Mouse (Mus musculus): ENCODE measurements at regions not wholly inside any gene's neighbourhood (a gene's known extent, or its start where the extent isn't known, plus 50 kb on each side); places are given as distances from the start of the nearest gene placed in this dataset.

GRCm38 (mm10) chr1:133487171-133487901 is 63.2 kb upstream of the Sox13 start:
- no peak overlapping the region for H3K9ac ChIP-seq (ENCODE audit: control insufficient read depth, low read depth, low read length, poor library complexity, severe bottlenecking)
- DNase-seq (ENCODE audit: low read depth, low spot score), result no peak
- no peaks in the 10 kb centered on the region for H3K36me3 ChIP-seq (ENCODE audit: control insufficient read depth in 1 of 2, insufficient read depth in 2 of 2, low read length in 2 of 2)
- H3K79me2 ChIP-seq (ENCODE audit: control insufficient read depth, insufficient read depth, low read length, poor library complexity), result no peaks in the 10 kb centered on the region
- H3K9me3 ChIP-seq (replicated peaks; ENCODE audit: insufficient read depth, low read length), result no peaks in the 10 kb centered on the region
- H3K4me3 ChIP-seq (ENCODE audit: control insufficient read depth in 1 of 2, insufficient read depth in 1 of 2, low read depth in 2 of 2, low read length in 2 of 2), result no peak overlapping the region
- TF ChIP-seq CTCF (IDR thresholded peaks at IDR 0.05 in 2 of 3, conservative IDR thresholded peaks at IDR 0.05 in 1 of 3; ENCODE audit: control insufficient read depth in 1 of 3, insufficient read depth in 1 of 3, low read depth in 2 of 3, low read length in 3 of 3, poor library complexity in 1 of 3, severe bottlenecking in 1 of 3) (no peak), NELFE (IDR thresholded peaks at IDR 0.05; ENCODE audit: low read depth, low read length) (no peak), SIN3A (IDR thresholded peaks at IDR 0.05; ENCODE audit: low read length) (no peak), RAD21 (IDR thresholded peaks at IDR 0.05; ENCODE audit: low read depth, low read length) (no peak), ZNF384 (IDR thresholded peaks at IDR 0.05; ENCODE audit: low read depth, low read length) (no peak), TAL1 (IDR thresholded peaks at IDR 0.05; ENCODE audit: low read length) (no peak), RCOR1 (IDR thresholded peaks at IDR 0.05; ENCODE audit: low read depth, low read length) (no peak), TBP (IDR thresholded peaks at IDR 0.05; ENCODE audit: low read depth, low read length) (no peak), ZC3H11A (IDR thresholded peaks at IDR 0.05; ENCODE audit: low read depth, low read length) (no peak), ZKSCAN1 (IDR thresholded peaks at IDR 0.05; ENCODE audit: low read depth, low read length) (no peak), SMC3 (IDR thresholded peaks at IDR 0.05; ENCODE audit: low read depth, low read length) (no peak), POLR2AphosphoS2 (IDR thresholded peaks at IDR 0.05; ENCODE audit: low read length) (no peak), POLR2A (IDR thresholded peaks at IDR 0.05; ENCODE audit: control insufficient read depth in 1 of 2, insufficient read depth in 1 of 2, low read depth in 1 of 2, low read length in 2 of 2, poor library complexity in 1 of 2) (no peak)
- no peak overlapping the region for H3K27ac ChIP-seq (ENCODE audit: control insufficient read depth, low read depth, low read length)
- H3K4me1 ChIP-seq (ENCODE audit: control insufficient read depth in 1 of 2, insufficient read depth in 2 of 2, low read length in 2 of 2), result no peaks in the 10 kb centered on the region
- peaks cover 1 to 5% of the 10 kb centered on the region in 2 experiments; a peak in 3 of 4 replicates for H3K27me3 ChIP-seq (ENCODE audit: control insufficient read depth in 1 of 2, insufficient read depth in 2 of 2, low read length in 2 of 2)

GRCm38 (mm10) chr1:133486370-133486769 is 62.2 kb upstream of the Sox13 start:
- H3K9me3 ChIP-seq (replicated peaks; ENCODE audit: insufficient read depth, low read length), result no peaks in the 10 kb centered on the region
- no peaks in the 10 kb centered on the region for H3K79me2 ChIP-seq (ENCODE audit: control insufficient read depth, insufficient read depth, low read length, poor library complexity)
- no peaks in the 10 kb centered on the region for H3K4me1 ChIP-seq (ENCODE audit: control insufficient read depth in 1 of 2, insufficient read depth in 2 of 2, low read length in 2 of 2)

More at GRCm38 (mm10) chr1:133486370-133486769, 62.2 kb upstream of the Sox13 start:
- Histone ChIP-seq H3K36me3 (ENCODE audit: control insufficient read depth in 1 of 2, insufficient read depth in 2 of 2, low read length in 2 of 2) (no peaks in the 10 kb centered on the region), H3K9ac (ENCODE audit: control insufficient read depth, low read depth, low read length, poor library complexity, severe bottlenecking) (no peak overlapping the region), H3K27ac (ENCODE audit: control insufficient read depth, low read depth, low read length) (no peak overlapping the region), H3K27me3 (ENCODE audit: control insufficient read depth in 1 of 2, insufficient read depth in 2 of 2, low read length in 2 of 2) (peaks cover 1 to 5% of the 10 kb centered on the region in 2 experiments; a peak in 3 of 4 replicates), H3K4me3 (ENCODE audit: control insufficient read depth in 1 of 2, insufficient read depth in 1 of 2, low read depth in 2 of 2, low read length in 2 of 2) (no peak overlapping the region)
- no peak for TF ChIP-seq ZKSCAN1 (IDR thresholded peaks at IDR 0.05; ENCODE audit: low read depth, low read length)
- TF ChIP-seq CTCF (IDR thresholded peaks at IDR 0.05 in 2 of 3, conservative IDR thresholded peaks at IDR 0.05 in 1 of 3; ENCODE audit: control insufficient read depth in 1 of 3, insufficient read depth in 1 of 3, low read depth in 2 of 3, low read length in 3 of 3, poor library complexity in 1 of 3, severe bottlenecking in 1 of 3), result no peak
- TF ChIP-seq SIN3A (IDR thresholded peaks at IDR 0.05; ENCODE audit: low read length), result no peak
- TF ChIP-seq NRF1 (IDR thresholded peaks at IDR 0.05; ENCODE audit: insufficient read depth, low read depth, low read length, poor library complexity, severe bottlenecking), result no peak
- no peak for TF ChIP-seq ZNF384 (IDR thresholded peaks at IDR 0.05; ENCODE audit: low read depth, low read length)
- TF ChIP-seq NELFE (IDR thresholded peaks at IDR 0.05; ENCODE audit: low read depth, low read length), result no peak
- no peak for TF ChIP-seq ZMIZ1 (IDR thresholded peaks at IDR 0.05; ENCODE audit: low read depth, low read length)
- no peak for TF ChIP-seq USF2 (IDR thresholded peaks at IDR 0.05; ENCODE audit: borderline replicate concordance in 1 of 2, insufficient read depth in 1 of 2, low read depth in 1 of 2, low read length in 2 of 2)
- no peak for TF ChIP-seq ELF1 (IDR thresholded peaks at IDR 0.05; ENCODE audit: low read depth, low read length)
- no peak for TF ChIP-seq USF1 (IDR thresholded peaks at IDR 0.05; ENCODE audit: low read depth, low read length)
- no peak for TF ChIP-seq GATA1 (IDR thresholded peaks at IDR 0.05; ENCODE audit: low read depth, low read length)
- TF ChIP-seq TBP (IDR thresholded peaks at IDR 0.05; ENCODE audit: low read depth, low read length), result no peak
- TF ChIP-seq GABPA (IDR thresholded peaks at IDR 0.05; ENCODE audit: low read depth, low read length), result no peak
- TF ChIP-seq BHLHE40 (IDR thresholded peaks at IDR 0.05; ENCODE audit: borderline replicate concordance, low read depth, low read length), result no peak
- no peak for TF ChIP-seq MEF2A (IDR thresholded peaks at IDR 0.05; ENCODE audit: extremely low read depth, insufficient replicate concordance, low read depth, low read length, poor library complexity, severe bottlenecking)
- TF ChIP-seq UBTF (IDR thresholded peaks at IDR 0.05; ENCODE audit: borderline replicate concordance, insufficient read depth, low read depth, low read length), result no peak
- no peak for TF ChIP-seq JUND (IDR thresholded peaks at IDR 0.05; ENCODE audit: low read depth, low read length)
- no peak for TF ChIP-seq HCFC1 (IDR thresholded peaks at IDR 0.05; ENCODE audit: low read depth, low read length)
- no peak for TF ChIP-seq CHD1 (IDR thresholded peaks at IDR 0.05; ENCODE audit: low read depth, low read length)
- DNase-seq (ENCODE audit: low read depth, low spot score), result no peak
